Mouse (Mus musculus): ENCODE measurements around the gene Engase. TPM values are rescaled to one million over a fixed set of nuclear protein-coding genes. Genes with fewer than 3 reads are reported as not detected.

The Engase gene
- polyA plus RNA-seq, 1 experiment from 2014 or later: 8.8 TPM

Other genes starting within 250 kb of the Engase start
- 2.3 and 3.1 TPM in 2 replicates for gene Cyth1, start 228.2 kb upstream of the Engase start, polyA plus RNA-seq (2015; fragmentation: Nextera tagmentation; extraction: Ambion mirVana)
- 6.9 and 7.9 TPM in 2 replicates for gene Usp36, start 186.6 kb upstream of the Engase start, polyA plus RNA-seq (2015; fragmentation: Nextera tagmentation; extraction: Ambion mirVana)
- gene Cep295nl, start 134.3 kb upstream of the Engase start, polyA plus RNA-seq (2015; fragmentation: Nextera tagmentation; extraction: Ambion mirVana): not detected in 2 replicates
- 5.5 and 5.7 TPM in 2 replicates for gene Timp2, start 121.1 kb upstream of the Engase start, polyA plus RNA-seq (2015; fragmentation: Nextera tagmentation; extraction: Ambion mirVana)
- gene Lgals3bp, start 74.7 kb upstream of the Engase start, polyA plus RNA-seq (2015; fragmentation: Nextera tagmentation; extraction: Ambion mirVana): 25.4 and 32.3 TPM in 2 replicates
- gene Cant1, start 57.7 kb upstream of the Engase start, polyA plus RNA-seq (2015; fragmentation: Nextera tagmentation; extraction: Ambion mirVana): 8.3 and 9.4 TPM in 2 replicates
- 1.1 and 1.4 TPM in 2 replicates for gene C1qtnf1, start 48.6 kb upstream of the Engase start, polyA plus RNA-seq (2015; fragmentation: Nextera tagmentation; extraction: Ambion mirVana)

Data from liver, embryonic 13.5 days (tissue).